Mouse (Mus musculus) megakaryocyte, adult 5-6 weeks (primary cell): ENCODE data around the gene Fbxl17. TPM values are rescaled to one million over a fixed set of nuclear protein-coding genes. Genes with fewer than 3 reads are reported as not detected.

Experiments
- ATAC-seq: 2 replicates; pipeline ENCODE4 v1.8.0; 2016; ENCODE audit warnings: mild to moderate bottlenecking, inconsistent platforms; ENCODE audit not compliant: poor library complexity, severe bottlenecking
- total RNA-seq, 2 experiments: library from RNA; stranded (forward) in 1 of 2; stranded (reverse) in 1 of 2; fragments of 153-499, 151-499 nt in 1 of 2; fragments of 221-1000, 200-1000 nt in 1 of 2; gene quantifications; 2 replicates each; pipeline versions ENCODE4 v1.2.3 to v1.2.4; 2015 to 2017

Fbxl17 gene
- total RNA-seq, 2 experiments from 2014 or later: 5.1 to 13.0 TPM

DNA sequence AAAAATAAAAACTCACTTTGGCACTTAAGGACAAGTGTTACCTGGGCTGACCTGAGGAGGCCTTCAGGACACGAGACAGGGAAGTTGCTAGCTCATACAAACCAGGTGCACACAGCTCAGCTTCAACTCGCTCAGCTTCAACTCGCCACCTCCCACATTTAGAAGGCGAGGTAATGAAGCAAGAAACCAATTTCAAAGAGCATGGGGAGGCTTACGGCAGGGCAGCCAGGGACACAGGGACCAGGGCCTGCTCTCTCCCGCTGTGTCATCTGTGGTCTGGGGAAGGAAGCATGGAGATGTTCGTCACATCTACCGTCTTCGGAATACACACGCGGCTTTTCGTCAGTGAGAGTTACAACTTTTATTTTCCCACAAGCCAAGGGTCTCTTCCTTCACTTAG lies 491.9 kb downstream of the Fbxl17 start:
- ATAC-seq: no peak
